Mouse (Mus musculus): ENCODE data around the gene Tspan9. TPM values are rescaled to one million over a fixed set of nuclear protein-coding genes. Genes with fewer than 3 reads are reported as not detected.

Tspan9 gene
- polyA plus RNA-seq, 1 experiment, result 49.7 TPM

- TF ChIP-seq POLR2A (IDR thresholded peaks at IDR 0.05; ENCODE audit: borderline replicate concordance, extremely low read depth, insufficient read depth, insufficient read length, poor library complexity, severe bottlenecking) (no peak), CTCF (IDR thresholded peaks at IDR 0.05; ENCODE audit: borderline replicate concordance, extremely low read depth, insufficient read depth, insufficient read length) (no peak)
- DNase-seq (ENCODE audit: low read depth), result no peak
These were observed 172.5 kb downstream of the Tspan9 start for GRCm38 (mm10) chr6:127970848-127971247.

- no peak for TF ChIP-seq POLR2A (IDR thresholded peaks at IDR 0.05; ENCODE audit: borderline replicate concordance, extremely low read depth, insufficient read depth, insufficient read length, poor library complexity, severe bottlenecking)
- peak; percentile 99 for TF ChIP-seq CTCF (IDR thresholded peaks at IDR 0.05; ENCODE audit: borderline replicate concordance, extremely low read depth, insufficient read depth, insufficient read length)
- DNase-seq (ENCODE audit: low read depth), result peak; percentile 86
These were observed 173.3 kb downstream of the Tspan9 start for GRCm38 (mm10) chr6:127970120-127970519.

GRCm38 (mm10) chr6:127969709-127970108 is 173.7 kb downstream of the Tspan9 start:
- TF ChIP-seq CTCF (IDR thresholded peaks at IDR 0.05; ENCODE audit: borderline replicate concordance, extremely low read depth, insufficient read depth, insufficient read length), result 0 out of 2 replicates have a peak, but pooled peaks have one; percentile 1
- no peak for TF ChIP-seq POLR2A (IDR thresholded peaks at IDR 0.05; ENCODE audit: borderline replicate concordance, extremely low read depth, insufficient read depth, insufficient read length, poor library complexity, severe bottlenecking)
- no peak for DNase-seq (ENCODE audit: low read depth)

- peak; percentile 63 for DNase-seq (ENCODE audit: low read depth)
- peak; percentile 64 for TF ChIP-seq CTCF (IDR thresholded peaks at IDR 0.05; ENCODE audit: borderline replicate concordance, extremely low read depth, insufficient read depth, insufficient read length)
- TF ChIP-seq POLR2A (IDR thresholded peaks at IDR 0.05; ENCODE audit: borderline replicate concordance, extremely low read depth, insufficient read depth, insufficient read length, poor library complexity, severe bottlenecking), result no peak
These were observed 177.9 kb downstream of the Tspan9 start for GRCm38 (mm10) chr6:127965497-127965896.

- TF ChIP-seq POLR2A (IDR thresholded peaks at IDR 0.05; ENCODE audit: borderline replicate concordance, extremely low read depth, insufficient read depth, insufficient read length, poor library complexity, severe bottlenecking) (no peak), CTCF (IDR thresholded peaks at IDR 0.05; ENCODE audit: borderline replicate concordance, extremely low read depth, insufficient read depth, insufficient read length) (no peak)
These were observed 183.2 kb downstream of the Tspan9 start for GRCm38 (mm10) chr6:127960203-127960602.

GRCm38 (mm10) chr6:127956172-127956571 is 187.2 kb downstream of the Tspan9 start:
- TF ChIP-seq CTCF (IDR thresholded peaks at IDR 0.05; ENCODE audit: borderline replicate concordance, extremely low read depth, insufficient read depth, insufficient read length) (no peak), POLR2A (IDR thresholded peaks at IDR 0.05; ENCODE audit: borderline replicate concordance, extremely low read depth, insufficient read depth, insufficient read length, poor library complexity, severe bottlenecking) (no peak)
- no peak for DNase-seq (ENCODE audit: low read depth)

More at GRCm38 (mm10) chr6:127960203-127960602, 183.2 kb downstream of the Tspan9 start:
- DNase-seq (ENCODE audit: low read depth), result no peak

- no peak for DNase-seq (ENCODE audit: low read depth)
- TF ChIP-seq POLR2A (IDR thresholded peaks at IDR 0.05; ENCODE audit: borderline replicate concordance, extremely low read depth, insufficient read depth, insufficient read length, poor library complexity, severe bottlenecking), result no peak
- no peak for TF ChIP-seq CTCF (IDR thresholded peaks at IDR 0.05; ENCODE audit: borderline replicate concordance, extremely low read depth, insufficient read depth, insufficient read length)
These were observed 190.3 kb downstream of the Tspan9 start for GRCm38 (mm10) chr6:127953071-127953470.

- TF ChIP-seq POLR2A (IDR thresholded peaks at IDR 0.05; ENCODE audit: borderline replicate concordance, extremely low read depth, insufficient read depth, insufficient read length, poor library complexity, severe bottlenecking) (no peak), CTCF (IDR thresholded peaks at IDR 0.05; ENCODE audit: borderline replicate concordance, extremely low read depth, insufficient read depth, insufficient read length) (no peak)
- no peak for DNase-seq (ENCODE audit: low read depth)
These were observed 193.5 kb downstream of the Tspan9 start for GRCm38 (mm10) chr6:127949885-127950284.

- no peak for DNase-seq (ENCODE audit: low read depth)
- TF ChIP-seq POLR2A (IDR thresholded peaks at IDR 0.05; ENCODE audit: borderline replicate concordance, extremely low read depth, insufficient read depth, insufficient read length, poor library complexity, severe bottlenecking) (no peak), CTCF (IDR thresholded peaks at IDR 0.05; ENCODE audit: borderline replicate concordance, extremely low read depth, insufficient read depth, insufficient read length) (no peak)
These were observed 194.7 kb downstream of the Tspan9 start for GRCm38 (mm10) chr6:127948656-127949055.

- peak; percentile 92 for TF ChIP-seq CTCF (IDR thresholded peaks at IDR 0.05; ENCODE audit: borderline replicate concordance, extremely low read depth, insufficient read depth, insufficient read length)
- TF ChIP-seq POLR2A (IDR thresholded peaks at IDR 0.05; ENCODE audit: borderline replicate concordance, extremely low read depth, insufficient read depth, insufficient read length, poor library complexity, severe bottlenecking), result no peak
- peak; percentile 83 for DNase-seq (ENCODE audit: low read depth)
These were observed 197.7 kb downstream of the Tspan9 start for GRCm38 (mm10) chr6:127945725-127946124.

- no peak for DNase-seq (ENCODE audit: low read depth)
- TF ChIP-seq POLR2A (IDR thresholded peaks at IDR 0.05; ENCODE audit: borderline replicate concordance, extremely low read depth, insufficient read depth, insufficient read length, poor library complexity, severe bottlenecking) (no peak), CTCF (IDR thresholded peaks at IDR 0.05; ENCODE audit: borderline replicate concordance, extremely low read depth, insufficient read depth, insufficient read length) (no peak)
These were observed 201.0 kb downstream of the Tspan9 start for GRCm38 (mm10) chr6:127942421-127942820.

GRCm38 (mm10) chr6:127935105-127935504 is 208.3 kb downstream of the Tspan9 start:
- DNase-seq (ENCODE audit: low read depth), result no peak
- no peak for TF ChIP-seq POLR2A (IDR thresholded peaks at IDR 0.05; ENCODE audit: borderline replicate concordance, extremely low read depth, insufficient read depth, insufficient read length, poor library complexity, severe bottlenecking)
- TF ChIP-seq CTCF (IDR thresholded peaks at IDR 0.05; ENCODE audit: borderline replicate concordance, extremely low read depth, insufficient read depth, insufficient read length), result no peak
